Mouse (Mus musculus): ENCODE measurements at regions not wholly inside any gene's neighbourhood (a gene's known extent, or its start where the extent isn't known, plus 50 kb on each side); places are given as distances from the start of the nearest gene placed in this dataset.

DNA sequence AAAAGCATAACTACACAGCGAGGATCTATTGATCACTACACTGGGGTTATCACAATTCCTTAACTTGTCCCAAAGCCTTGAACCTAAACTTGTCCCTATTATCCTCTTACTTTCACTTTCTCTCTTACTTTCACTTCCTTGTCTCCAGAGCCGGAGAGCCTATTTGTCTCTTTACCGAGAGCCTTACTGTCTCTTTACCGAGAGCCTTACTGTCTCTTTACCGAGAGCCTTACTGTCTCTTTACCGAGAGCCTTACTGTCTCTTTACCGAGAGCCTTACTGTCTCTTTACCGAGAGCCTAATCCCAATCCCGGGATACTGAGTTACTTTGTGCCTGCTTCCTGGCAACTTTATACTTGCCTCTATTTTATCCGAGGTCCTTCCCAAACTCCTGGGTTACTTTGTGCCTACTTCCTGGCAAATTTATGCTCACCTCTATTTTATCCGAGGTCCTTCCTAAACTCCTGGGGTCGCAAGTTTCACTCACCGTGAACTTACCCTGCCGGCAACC, 335.3 kb upstream of the Ccng1 start:
- peak in 1 of 2 experiments; percentile 27 for DNase-seq

DNA sequence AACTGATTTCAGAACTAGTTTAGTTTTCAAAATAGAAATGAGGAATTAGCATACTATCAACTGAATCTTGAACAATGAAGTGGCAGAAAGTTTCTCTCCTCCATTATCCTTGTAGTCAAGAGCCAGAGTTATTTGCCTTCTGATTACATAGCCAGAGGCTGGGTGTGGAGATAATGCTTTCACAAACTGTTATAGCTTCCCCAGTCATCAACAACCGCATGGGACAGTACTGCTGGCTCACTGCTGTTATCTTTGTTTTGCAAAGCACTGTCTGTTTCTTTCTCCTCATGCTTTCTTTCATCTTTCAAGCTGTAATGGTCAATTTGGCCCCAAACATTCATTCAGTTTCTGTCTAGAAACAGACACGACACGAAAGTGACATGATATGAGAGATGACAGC, 308.5 kb upstream of the Ccng1 start:
- DNase-seq, result no peak

DNA sequence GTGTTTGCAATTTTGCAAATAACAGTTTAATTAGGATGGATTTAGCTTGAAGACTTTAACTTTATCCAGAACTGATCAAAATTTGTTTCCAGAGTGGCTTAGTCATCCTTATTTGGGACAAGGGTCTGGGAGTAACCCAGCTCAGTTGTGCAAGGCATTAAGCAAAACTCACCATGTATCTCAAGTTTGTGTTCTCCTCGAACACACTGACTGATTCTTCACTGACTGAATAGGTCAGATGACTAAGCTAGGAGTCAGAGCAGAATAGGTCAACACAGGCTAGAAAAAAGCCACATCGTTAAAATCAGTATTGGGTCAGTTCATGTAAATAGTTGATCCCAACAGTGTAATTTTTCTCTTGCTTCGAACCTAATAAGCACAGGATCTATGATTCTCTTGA, 302.7 kb upstream of the Ccng1 start:
- DNase-seq, result no peak

DNA sequence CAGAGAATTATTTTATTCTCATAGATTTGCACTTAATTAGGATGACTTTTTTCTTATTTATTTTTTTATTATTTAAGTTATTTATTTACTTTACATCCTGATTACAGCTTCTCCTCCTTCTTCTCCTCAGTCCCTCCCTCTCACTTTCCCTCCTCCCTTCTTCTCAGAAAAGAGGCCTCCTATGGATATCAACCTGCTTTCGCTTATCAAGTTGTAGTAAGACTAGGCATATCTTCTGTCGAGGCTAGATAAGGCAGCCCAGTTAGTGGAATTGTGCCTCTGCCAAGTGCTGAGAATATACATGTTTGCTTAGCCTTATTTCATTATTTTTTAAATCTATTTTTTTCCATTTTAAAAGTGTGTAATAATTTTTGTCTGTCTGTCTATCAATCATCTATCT, 274.9 kb upstream of the Ccng1 start:
- DNase-seq, result no peak

DNA sequence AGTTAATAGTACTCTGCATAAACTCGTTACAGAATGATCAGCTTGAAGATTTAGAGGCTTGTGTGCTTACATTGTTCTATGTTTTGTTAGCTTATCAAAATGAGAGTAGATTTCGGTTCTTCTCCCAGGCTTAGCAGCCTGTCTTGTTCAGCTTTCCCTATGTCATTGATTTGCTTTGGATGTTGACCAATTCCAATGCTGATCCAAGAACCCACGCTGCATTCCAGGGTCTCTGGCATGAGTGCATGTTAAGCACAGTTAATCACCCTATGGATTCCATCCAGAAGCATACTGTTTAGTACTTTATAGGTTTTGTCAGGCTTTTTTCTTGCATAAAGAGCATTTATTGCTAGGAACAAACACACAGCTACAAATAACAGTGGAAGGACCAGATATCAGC, 255.0 kb upstream of the Ccng1 start:
- DNase-seq, result no peak

DNA sequence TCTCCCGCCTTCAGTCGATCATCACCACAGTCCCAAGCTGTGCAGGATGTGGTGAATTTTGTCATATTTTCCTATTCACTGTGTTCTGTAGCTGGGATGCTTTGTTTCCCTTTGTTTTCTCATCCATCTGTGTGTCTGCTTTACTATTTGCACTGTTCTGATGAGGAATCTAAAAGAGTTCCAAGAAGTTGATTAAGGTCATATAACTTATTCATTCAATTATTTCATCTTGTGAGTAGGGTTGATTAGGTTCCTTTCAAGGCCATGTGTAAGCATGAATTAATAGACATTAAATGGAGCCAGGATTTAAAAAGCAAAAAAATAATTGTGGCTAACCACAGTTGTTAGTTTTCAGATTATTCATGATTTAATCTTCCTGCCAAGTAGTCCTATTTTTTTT, 217.7 kb upstream of the Ccng1 start:
- no peak for DNase-seq

DNA sequence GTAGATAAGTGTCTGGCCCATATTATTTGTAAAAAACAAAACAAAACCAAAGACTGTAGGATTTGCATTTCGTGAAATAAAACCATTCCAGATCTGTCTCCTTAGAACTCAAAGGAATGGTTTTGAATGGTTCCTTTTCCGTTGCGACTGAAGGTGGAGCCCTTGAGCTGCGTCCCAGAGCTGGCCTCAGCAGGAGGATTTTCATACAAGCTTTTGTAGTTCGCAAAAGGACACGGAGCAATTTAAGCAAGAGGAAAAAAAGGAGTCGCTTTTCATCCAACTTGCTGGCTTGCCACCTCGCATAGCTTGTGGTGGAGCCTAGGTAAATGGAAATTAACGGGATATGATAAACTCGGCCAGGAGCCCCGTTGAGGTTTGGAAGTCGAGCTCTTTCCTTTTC, 172.1 kb upstream of the Ccng1 start:
- peak; percentile 2 to 4 for DNase-seq

DNA sequence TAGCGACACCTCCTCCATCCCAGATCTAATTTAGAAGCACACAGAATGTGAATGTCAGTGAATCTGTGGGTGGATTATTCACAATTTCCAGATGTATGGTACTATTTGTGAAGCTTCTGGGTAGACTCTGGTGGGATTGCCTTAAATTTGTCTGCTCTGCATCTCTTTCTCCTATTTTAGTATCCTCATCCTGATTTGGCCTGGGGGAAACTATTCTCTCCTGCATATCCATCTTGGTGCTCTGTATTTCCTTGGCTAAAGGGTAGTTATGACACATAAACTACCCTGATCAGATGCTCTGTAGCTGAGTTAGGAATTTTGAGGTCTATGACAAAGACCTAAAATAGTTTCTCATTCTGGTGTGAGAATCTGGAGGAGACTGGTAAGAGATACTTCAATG, 136.4 kb upstream of the Ccng1 start:
- no peak for DNase-seq

DNA sequence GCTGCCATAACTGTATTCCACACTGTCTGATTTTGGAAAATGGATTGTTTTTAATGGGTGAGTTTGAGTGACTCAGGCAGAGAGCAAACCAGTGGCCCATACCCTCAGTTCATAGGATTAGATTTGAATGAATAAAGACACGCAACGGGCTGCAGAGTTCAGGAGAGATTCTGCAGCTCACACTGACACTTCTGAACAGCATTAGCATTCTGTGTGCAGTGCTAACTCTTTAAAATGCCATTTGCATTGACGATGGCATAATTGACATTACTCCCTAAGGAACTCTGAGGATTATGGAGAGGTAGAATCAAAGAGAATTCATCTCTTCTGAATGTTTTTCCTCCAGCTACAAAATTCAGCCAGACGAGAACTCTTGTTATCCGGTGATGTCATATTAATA, 129.4 kb upstream of the Ccng1 start:
- DNase-seq, result no peak

DNA sequence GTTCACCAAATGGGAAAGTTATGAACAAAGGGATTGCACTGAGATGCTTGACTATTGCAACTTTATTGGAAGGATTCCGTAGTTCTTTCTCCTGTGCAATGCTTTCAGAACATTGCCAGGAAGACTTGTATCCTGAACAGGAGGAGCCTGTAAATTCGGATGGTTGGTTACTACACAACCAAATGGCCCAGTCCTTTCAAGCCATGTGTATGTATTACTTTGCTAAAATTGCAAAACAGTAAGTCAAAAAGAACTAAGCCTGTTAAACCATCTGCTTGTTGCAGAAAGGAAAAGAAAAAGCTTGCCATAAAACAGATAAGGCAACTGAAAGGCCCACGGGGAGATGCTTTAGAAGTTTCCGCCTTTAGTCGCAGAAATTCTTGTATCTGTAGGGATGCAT, 124.5 kb upstream of the Ccng1 start:
- DNase-seq, result no peak

DNA sequence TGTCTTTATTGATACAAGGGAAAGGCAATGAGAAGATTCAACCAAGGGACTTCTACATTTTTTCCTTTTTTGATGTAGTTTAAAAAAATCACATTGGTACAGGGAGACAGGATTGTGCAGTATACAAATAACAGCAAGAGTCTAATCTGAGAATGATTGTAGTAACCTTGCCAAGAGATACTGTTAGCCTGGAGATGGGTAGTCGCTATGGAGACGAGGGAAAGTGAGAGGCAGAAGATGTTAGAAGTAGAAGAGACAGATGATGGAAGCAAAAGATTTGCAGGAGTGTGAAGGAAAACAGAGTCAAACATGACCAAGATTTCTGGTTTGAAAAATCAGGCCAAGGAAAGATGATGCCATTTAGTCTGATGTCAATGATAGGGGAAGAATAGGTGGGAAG, 117.9 kb upstream of the Ccng1 start:
- no peak for DNase-seq

DNA sequence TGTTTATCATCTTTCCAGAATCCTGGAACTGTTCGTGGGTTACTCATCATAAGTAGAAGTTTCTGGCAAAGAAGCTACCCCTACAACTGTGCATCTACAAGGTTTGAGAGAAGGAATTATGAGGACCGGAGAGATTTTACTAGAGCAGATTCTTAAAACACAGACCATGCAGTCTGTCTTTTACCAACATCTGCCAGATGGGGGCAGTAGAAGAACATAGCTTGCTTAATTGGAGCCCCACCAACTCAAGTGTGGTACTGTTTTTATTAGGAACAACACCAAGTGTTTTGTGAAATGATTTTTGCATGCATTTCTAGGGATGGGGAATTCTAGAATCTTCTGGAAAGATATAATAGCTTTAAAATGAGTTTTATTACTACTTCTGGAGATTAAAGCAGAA, 110.6 kb upstream of the Ccng1 start:
- peak in 1 of 2 experiments; percentile 5 for DNase-seq

DNA sequence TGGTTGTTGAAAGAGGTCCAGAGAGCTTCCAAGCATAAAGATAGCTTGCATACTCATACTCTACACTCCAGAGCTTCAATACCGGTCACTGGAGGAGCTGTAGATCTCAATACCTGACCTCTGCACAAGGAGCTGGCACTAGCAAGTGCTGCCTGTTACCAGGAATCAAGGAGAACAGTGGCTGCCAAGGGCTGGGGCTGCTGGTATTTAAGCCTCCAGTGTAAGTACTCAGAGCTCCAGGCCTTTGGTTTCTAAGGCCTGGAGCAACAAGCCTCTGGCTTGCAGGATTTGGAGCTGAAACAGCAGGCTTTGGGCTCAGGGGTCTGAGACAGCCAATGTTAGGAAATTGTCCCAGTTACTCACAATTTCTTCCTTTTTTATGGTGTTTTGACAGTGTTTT, 96.2 kb upstream of the Ccng1 start:
- DNase-seq, result no peak

DNA sequence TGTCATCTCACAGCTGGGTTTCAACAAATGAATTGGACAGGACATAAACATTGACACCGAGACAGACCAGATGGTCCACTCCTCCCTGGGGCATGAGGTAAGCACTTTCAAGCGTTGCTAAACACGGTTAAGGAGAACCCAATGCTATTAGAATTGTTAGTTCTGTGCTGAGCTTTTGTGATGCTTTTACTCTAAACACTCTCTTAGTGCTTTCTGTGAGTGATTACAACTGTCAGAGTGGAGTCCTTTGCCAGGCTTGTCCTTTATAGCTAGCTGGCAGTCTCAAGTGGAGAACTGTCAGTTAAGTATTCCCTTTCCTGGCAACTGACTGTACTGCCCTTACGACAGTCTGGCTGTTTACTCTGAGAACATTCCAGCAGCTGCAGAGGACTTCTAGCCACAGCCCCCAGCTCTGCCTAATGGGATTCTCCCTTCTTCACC, 95.6 kb upstream of the Ccng1 start:
- DNase-seq, result peak; percentile 6 to 12

DNA sequence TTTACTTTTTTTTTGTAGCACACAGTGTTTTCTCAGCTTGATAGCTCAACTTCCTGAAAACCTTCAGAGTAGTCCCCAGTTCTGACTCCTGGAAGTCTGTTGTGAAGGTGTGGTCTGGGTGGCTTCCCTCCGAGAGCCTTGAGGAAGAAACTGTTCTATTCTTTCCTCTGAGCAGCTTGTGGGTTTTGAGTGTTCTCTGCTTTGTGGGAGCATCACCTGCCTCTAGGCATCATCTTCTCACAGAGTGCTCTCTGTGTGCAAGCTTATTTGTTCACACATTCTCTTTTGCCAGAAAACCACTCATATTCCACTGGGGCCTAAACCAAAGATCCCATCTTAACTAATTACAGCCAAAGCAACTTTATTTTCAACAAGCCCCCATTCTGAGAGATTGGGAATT, 91.5 kb upstream of the Ccng1 start:
- no peak for DNase-seq

DNA sequence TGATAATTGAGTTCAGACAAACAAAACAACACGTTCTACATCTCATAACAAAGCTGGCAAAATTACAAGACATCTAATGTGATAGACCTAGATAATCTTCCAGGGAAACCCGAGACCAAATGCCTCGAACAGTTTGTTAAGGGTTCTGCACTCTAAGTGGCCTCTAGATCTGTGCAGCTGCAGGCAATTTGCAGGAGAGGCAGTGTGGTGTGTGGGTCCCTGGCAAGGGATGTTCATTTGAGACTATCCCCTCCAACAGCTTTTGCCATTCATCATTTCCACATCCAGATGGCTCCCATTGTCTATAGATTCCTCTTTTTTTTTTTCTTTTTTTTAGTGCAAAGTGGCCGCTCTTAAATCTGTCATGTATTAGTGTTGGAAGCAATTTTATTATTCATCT, 80.3 kb upstream of the Ccng1 start:
- no peak for DNase-seq
